In genomic region chr5:33651921-33652782, GRCm38 (mm10) we compare ENCODE assay signal across 8 mouse cellular contexts. TPM values are rescaled to one million over a fixed set of nuclear protein-coding genes. Genes with fewer than 3 reads are reported as not detected.
A peak's percentile ranks its signal among the peaks of the same experiment; 100 is the strongest.
DNase-seq lines count a peak whose midpoint lies in the region; ATAC-seq and TF ChIP-seq lines count a peak whose summit lies in the region.

Gene Slbp (minus strand): TSS chr5:33652574.

- H3K27me3 ChIP-seq in forebrain, embryonic 15.5 days, result no peaks in the 10 kb centered on the region

- TF ChIP-seq CTCF in lung, adult 2 months (IDR thresholded peaks at IDR 0.05; ENCODE audit: insufficient read depth, low read length), result no peak

- ATAC-seq in forebrain, embryonic 15.5 days (replicated peaks), result peak; percentile 97
- ATAC-seq in neutrophil, adult 5-6 weeks (ENCODE audit: extremely low read depth, insufficient number of reproducible peaks, low FRiP score, poor library complexity, severe bottlenecking), result peak; percentile 83

- peaks cover 43% of the 10 kb centered on the region for H3K4me1 ChIP-seq in forebrain, embryonic 15.5 days
- H3K4me1 ChIP-seq in lung, adult 2 months (ENCODE audit: control insufficient read depth, insufficient read depth, low read length), result peaks cover 14% of the 10 kb centered on the region

- peak; percentile 99 for TF ChIP-seq POLR2A in lung, adult 2 months (IDR thresholded peaks at IDR 0.05; ENCODE audit: borderline replicate concordance, extremely low read depth, low read depth, low read length)

- peak within 1 kb of the TSS; percentile 83 for H3K9ac ChIP-seq in forebrain, embryonic 15.5 days (replicated peaks)

- intact Hi-C loops in heart, postnatal 25 days (cut with DNase I), result loop anchor here (10.0 kb wide), 1 partner anchor 283 kb away; the partner anchor contains the start of gene Nelfa

- H3K4me2 ChIP-seq in forebrain, embryonic 15.5 days (replicated peaks), result peak within 1 kb of the TSS; percentile 54

- H3K36me3 ChIP-seq in forebrain, embryonic 15.5 days, result peaks cover 25% of the 10 kb centered on the region

- H3K4me3 ChIP-seq in forebrain, embryonic 15.5 days, result peak within 1 kb of the TSS; percentile 90
- H3K4me3 ChIP-seq in lung, adult 2 months (replicated peaks; ENCODE audit: extremely low read depth, low read depth, low read length), result peak within 1 kb of the TSS; percentile 93

- H3K27ac ChIP-seq in forebrain, embryonic 15.5 days (replicated peaks), result peak within 1 kb of the TSS; percentile 98

- H3K9me3 ChIP-seq in forebrain, embryonic 15.5 days, result no peaks in the 10 kb centered on the region

- peak; percentile 97 for DNase-seq in ES-CJ7 (ENCODE audit: low read depth, low spot score)
- peak; percentile 95 for DNase-seq in cerebellum, adult 11 months
- peak; percentile 95 for DNase-seq in heart, postnatal 25 days (ENCODE audit: low spot score)
- DNase-seq in layer of hippocampus, adult 18-20 months (ENCODE audit: low spot score in 2 of 2), result peak; percentile 95 to 97
- peak; percentile 97 for DNase-seq in lung, adult 2 months
- DNase-seq in thymus, adult 18-20 months, result peak; percentile 91 to 94

- under 1% methylated on average over 82 of the region's 82 CpGs for WGBS in forebrain, embryonic 15.5 days
- under 1% methylated on average over 82 of the region's 82 CpGs for WGBS in lung, adult 2 months

RNA-seq across cellular contexts. Expression of gene Slbp, which starts in this region (rescaled TPM):
- 129 and 141 TPM in 2 replicates for polyA plus RNA-seq in forebrain, embryonic 15.5 days (2015; fragmentation: Nextera tagmentation; extraction: Ambion mirVana)
- 10 to 100 TPM; 15.3 to 16.2 TPM for total RNA-seq in heart, postnatal 25 days (2021)
- 10 to 100 TPM; 19.5 to 21.0 TPM for total RNA-seq in layer of hippocampus, adult 18-20 months (2021)
- polyA plus RNA-seq in lung, adult 2 months (2012; rRNA removed), result 20.4 and 21.3 TPM in 2 replicates
- total RNA-seq in neutrophil, adult 5-6 weeks (2017), result 122 and 131 TPM in 2 replicates

Comparison
In these comparisons a context has a peak if more than half of its experiments do, and no peak if none do; other contexts are left out.
1. Peak in every context shown above with its lines: DNase-seq, ATAC-seq, H3K4me3 ChIP-seq and H3K27ac ChIP-seq.